19 mouse cellular contexts compared by ENCODE assay signal in genomic region chr3:36332016-36332415, GRCm38 (mm10).
"Had no signal": no experiment of that assay in that cellular context is flagged by ENCODE, and none has a peak within 500 bp of the region (broad histone marks: within the 10 kb centered on the region; RNA-seq: fewer than 3 reads in every experiment).

No protein-coding gene starts in this region.

- H3K4me2 ChIP-seq: liver, embryonic 15.5 days; lung, embryonic 15.5 days; midbrain, embryonic 11.5 days; midbrain, embryonic 13.5 days; midbrain, embryonic 15.5 days; neural tube, embryonic 12.5 days had no signal

- H3K36me3 ChIP-seq: liver, embryonic 15.5 days; lung, embryonic 15.5 days; midbrain, embryonic 13.5 days; midbrain, embryonic 15.5 days; neural tube, embryonic 12.5 days had no signal

- H3K27me3 ChIP-seq: liver, embryonic 15.5 days; lung, embryonic 15.5 days; megakaryocyte, embryonic 14.5 days; midbrain, embryonic 13.5 days; midbrain, embryonic 15.5 days; neural tube, embryonic 12.5 days had no signal

- H3K9me3 ChIP-seq: liver, embryonic 15.5 days; lung, embryonic 15.5 days; midbrain, embryonic 13.5 days; midbrain, embryonic 15.5 days; neural tube, embryonic 12.5 days had no signal

- H3K27ac ChIP-seq: liver, embryonic 15.5 days; lung, embryonic 15.5 days; macrophage; midbrain, embryonic 13.5 days; midbrain, embryonic 15.5 days; neural tube, embryonic 12.5 days had no signal

- H3K9ac ChIP-seq: liver, embryonic 15.5 days; liver, postnatal 0 days; lung, embryonic 15.5 days; midbrain, embryonic 13.5 days; midbrain, embryonic 15.5 days; neural tube, embryonic 12.5 days had no signal

- H3K4me1 ChIP-seq: liver, embryonic 15.5 days; lung, embryonic 15.5 days; midbrain, embryonic 13.5 days; midbrain, embryonic 15.5 days; neural tube, embryonic 12.5 days had no signal

- H3K4me3 ChIP-seq: liver, embryonic 15.5 days; lung, embryonic 15.5 days; megakaryocyte, embryonic 14.5 days; midbrain, embryonic 13.5 days; midbrain, embryonic 15.5 days; neural tube, embryonic 12.5 days had no signal

- DNase-seq: liver, postnatal 0 days; lung, adult 2 months; lung, postnatal 14 days; lung, postnatal 36 days; right cerebral cortex, postnatal 25 days; right cerebral cortex, postnatal 4 days; spleen, adult 18-20 months; thymus, adult 18-20 months; thymus, postnatal 14 days; thymus, postnatal 36 days had no signal

- ATAC-seq: liver, postnatal 0 days; lung, postnatal 0 days; midbrain, embryonic 13.5 days; midbrain, embryonic 15.5 days had no signal
